Mouse (Mus musculus) inflammation-experienced regulatory T-cells, adult 6 months (primary cell): ENCODE measurements around the gene Slc25a26. TPM values are rescaled to one million over a fixed set of nuclear protein-coding genes. Genes with fewer than 3 reads are reported as not detected.
"Not testable (repeated sequence)": the region's sequence is repeated elsewhere in the genome, so short reads cannot be mapped to it uniquely, and the experiment has no call there.

ENCODE experiments used
- ATAC-seq: one replicate; pipeline ENCODE4 v1.8.0; 2017
- polyA plus RNA-seq, 3 experiments: library from polyadenylated mRNA; unstranded; fragments of 100-300 nt; shearing (Covaris generic); gene quantifications; one replicate each; pipeline ENCODE4 v1.2.1; 2017

Slc25a26 gene
- polyA plus RNA-seq, 3 experiments from 2014 or later: 3.5 to 6.0 (median 4.4) TPM

- ATAC-seq: no peak
Observed at GRCm38 (mm10) chr6:94553085-94553484, 53.0 kb downstream of the Slc25a26 start.

- ATAC-seq: not testable (repeated sequence)
Observed at GRCm38 (mm10) chr6:94558603-94559002, 58.5 kb downstream of the Slc25a26 start.

GRCm38 (mm10) chr6:94560896-94561295 is 60.8 kb downstream of the Slc25a26 start:
- no peak for ATAC-seq

GRCm38 (mm10) chr6:94561346-94561745 is 61.2 kb downstream of the Slc25a26 start:
- ATAC-seq: no peak

- ATAC-seq: no peak
Observed at GRCm38 (mm10) chr6:94563203-94563940, 63.2 kb downstream of the Slc25a26 start.

- no peak for ATAC-seq
Observed at GRCm38 (mm10) chr6:94565766-94566165, 65.6 kb downstream of the Slc25a26 start.

GRCm38 (mm10) chr6:94568040-94568439 is 67.9 kb downstream of the Slc25a26 start:
- ATAC-seq: no peak

GRCm38 (mm10) chr6:94575526-94576166 is 75.5 kb downstream of the Slc25a26 start:
- ATAC-seq: no peak

GRCm38 (mm10) chr6:94577991-94578390 is 77.9 kb downstream of the Slc25a26 start:
- ATAC-seq: no peak

GRCm38 (mm10) chr6:94582055-94582454 is 81.9 kb downstream of the Slc25a26 start:
- no peak for ATAC-seq

GRCm38 (mm10) chr6:94584147-94584695 is 84.1 kb downstream of the Slc25a26 start:
- no peak for ATAC-seq

- no peak for ATAC-seq
Observed at GRCm38 (mm10) chr6:94584976-94585375, 84.8 kb downstream of the Slc25a26 start.

- ATAC-seq: no peak
Observed at GRCm38 (mm10) chr6:94588365-94588764, 88.2 kb downstream of the Slc25a26 start.

- no peak for ATAC-seq
Observed at GRCm38 (mm10) chr6:94592243-94592642, 92.1 kb downstream of the Slc25a26 start.

- ATAC-seq: no peak
Observed at GRCm38 (mm10) chr6:94592710-94593109, 92.6 kb downstream of the Slc25a26 start.

- ATAC-seq: no peak
Observed at GRCm38 (mm10) chr6:94594096-94594665, 94.0 kb downstream of the Slc25a26 start.

- ATAC-seq: no peak
Observed at GRCm38 (mm10) chr6:94594711-94595110, 94.6 kb downstream of the Slc25a26 start.

GRCm38 (mm10) chr6:94595206-94595605 is 95.1 kb downstream of the Slc25a26 start:
- ATAC-seq: no peak

GRCm38 (mm10) chr6:94596051-94596760 is 96.1 kb downstream of the Slc25a26 start:
- ATAC-seq: no peak

- ATAC-seq: no peak
Observed at GRCm38 (mm10) chr6:94596761-94597485, 96.8 kb downstream of the Slc25a26 start.

GRCm38 (mm10) chr6:94598421-94598820 is 98.3 kb downstream of the Slc25a26 start:
- ATAC-seq: no peak

GRCm38 (mm10) chr6:94599016-94599415 is 98.9 kb downstream of the Slc25a26 start:
- no peak for ATAC-seq
